In the genomic region with DNA sequence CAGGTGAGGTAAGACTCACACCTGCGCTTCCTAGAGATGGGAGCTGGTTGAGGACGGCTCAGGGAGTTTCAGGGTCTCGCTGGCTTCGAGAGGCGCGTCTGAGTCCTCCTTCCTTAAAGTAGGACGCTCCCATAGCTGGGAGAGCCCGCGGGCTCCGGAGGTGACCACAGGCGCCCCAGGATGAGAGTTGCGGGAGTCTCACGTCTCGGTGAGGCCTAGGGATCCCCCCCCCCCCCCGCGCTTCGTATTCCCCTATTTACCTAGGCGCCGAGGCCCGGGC, we compare ENCODE assay signal across 8 mouse cellular contexts. TPM values are rescaled to one million over a fixed set of nuclear protein-coding genes. Genes with fewer than 3 reads are reported as not detected.
DNase-seq lines count a peak whose midpoint lies in the region; ATAC-seq and TF ChIP-seq lines count a peak whose summit lies in the region.

No protein-coding gene starts in this region.

- H3K27ac ChIP-seq in liver, adult 2 months (replicated peaks; ENCODE audit: insufficient read depth, low read depth, low read length), result no peak overlapping the region
- H3K27ac ChIP-seq in embryonic facial prominence, embryonic 13.5 days, result peak overlapping the region; percentile 78
- peak overlapping the region; percentile 38; the same call in 1 of the 2 replicates for H3K27ac ChIP-seq in intestine, embryonic 14.5 days (ENCODE audit: low read depth)

- H3K4me3 ChIP-seq in liver, adult 2 months (ENCODE audit: insufficient read depth, low read depth, low read length), result peak overlapping the region; percentile 54
- peak overlapping the region; percentile 64 for H3K4me3 ChIP-seq in embryonic facial prominence, embryonic 13.5 days
- H3K4me3 ChIP-seq in intestine, embryonic 14.5 days (ENCODE audit: low read depth, low read length), result peak overlapping the region; percentile 61
- H3K4me3 ChIP-seq in myocyte, result peak overlapping the region; percentile 32

- H3K9ac ChIP-seq in liver, adult 2 months (ENCODE audit: low read depth, low read length), result peak overlapping the region; percentile 56
- peak overlapping the region; percentile 78 for H3K9ac ChIP-seq in embryonic facial prominence, embryonic 13.5 days
- peak overlapping the region; percentile 56 for H3K9ac ChIP-seq in intestine, embryonic 14.5 days (ENCODE audit: low read length)

- no peak for DNase-seq in liver, adult 2 months (ENCODE audit: extremely low read depth, low read depth, low spot score)
- DNase-seq in liver, result no peak
- no peak for DNase-seq in intestine, embryonic 14.5 days (ENCODE audit: low spot score)
- no peak for DNase-seq in left cerebral cortex, postnatal 4 days
- no peak for DNase-seq in left cerebral cortex, adult 18-20 months (ENCODE audit: low spot score in 2 of 2)

- H3K9me3 ChIP-seq in embryonic facial prominence, embryonic 13.5 days, result no peaks in the 10 kb centered on the region
- H3K9me3 ChIP-seq in intestine, embryonic 14.5 days (ENCODE audit: control insufficient read depth, low read length), result no peaks in the 10 kb centered on the region

- no peak for ATAC-seq in embryonic facial prominence, embryonic 13.5 days (ENCODE audit: insufficient number of reproducible peaks, insufficient read depth, low FRiP score, low TSS enrichment, low read depth)
- no peak for ATAC-seq in intestine, embryonic 14.5 days (replicated peaks; ENCODE audit: low FRiP score, low TSS enrichment, low read depth)
- ATAC-seq in cerebellum, adult (ENCODE audit: insufficient number of reproducible peaks, low FRiP score, low TSS enrichment), result no peak

- no peaks in the 10 kb centered on the region; the same call in none of the 2 replicates for H3K4me1 ChIP-seq in liver, adult 2 months (ENCODE audit: control insufficient read depth, insufficient read depth, low read length)
- H3K4me1 ChIP-seq in embryonic facial prominence, embryonic 13.5 days, result peaks cover 44% of the 10 kb centered on the region
- peaks cover 34% of the 10 kb centered on the region for H3K4me1 ChIP-seq in intestine, embryonic 14.5 days (replicated peaks; ENCODE audit: control insufficient read depth, insufficient read depth, low read length)

- no peak for TF ChIP-seq CTCF in liver, adult 2 months (IDR thresholded peaks at IDR 0.05; ENCODE audit: low read depth, low read length)

- H3K36me3 ChIP-seq in liver, adult 2 months (ENCODE audit: control insufficient read depth, insufficient read depth, low read length), result no peaks in the 10 kb centered on the region
- H3K36me3 ChIP-seq in embryonic facial prominence, embryonic 13.5 days, result no peaks in the 10 kb centered on the region
- H3K36me3 ChIP-seq in intestine, embryonic 14.5 days (ENCODE audit: control insufficient read depth, insufficient read depth, low read length), result no peaks in the 10 kb centered on the region
- H3K36me3 ChIP-seq in myocyte (ENCODE audit: control insufficient read depth, insufficient read depth), result no peaks in the 10 kb centered on the region

- no peaks in the 10 kb centered on the region for H3K79me2 ChIP-seq in liver, adult 2 months (ENCODE audit: control insufficient read depth, insufficient read depth, low read length)
- no peaks in the 10 kb centered on the region for H3K79me2 ChIP-seq in myocyte (ENCODE audit: control insufficient read depth, insufficient read depth)

- intact Hi-C loops in left cerebral cortex, postnatal 4 days (cut with DNase I), result no loop called here

- TF ChIP-seq POLR2A in liver, adult 2 months (IDR thresholded peaks at IDR 0.05; ENCODE audit: extremely low read depth, insufficient read depth, low read length), result no peak
- no peak for TF ChIP-seq POLR2A in myocyte (IDR thresholded peaks at IDR 0.05; ENCODE audit: insufficient read length, low read depth)

- no peaks in the 10 kb centered on the region; the same call in 1 of the 2 replicates for H3K27me3 ChIP-seq in liver, adult 2 months (ENCODE audit: control insufficient read depth, insufficient read depth, low read length)
- H3K27me3 ChIP-seq in embryonic facial prominence, embryonic 13.5 days, result peaks cover 9% of the 10 kb centered on the region
- H3K27me3 ChIP-seq in intestine, embryonic 14.5 days (replicated peaks; ENCODE audit: control insufficient read depth, insufficient read depth, low read length), result 0 out of 2 replicates have a peak, but pooled peaks cover 4% of the 10 kb centered on the region
- H3K27me3 ChIP-seq in myocyte (ENCODE audit: control insufficient read depth, insufficient read depth, insufficient read length), result no peaks in the 10 kb centered on the region

- no peak overlapping the region for H3ac ChIP-seq in myocyte (ENCODE audit: control insufficient read depth, insufficient read length)

- WGBS in liver, adult 2 months, result under 1% methylated on average over 20 of the region's 20 CpGs
- under 1% methylated on average over 20 of the region's 20 CpGs for WGBS in embryonic facial prominence, embryonic 13.5 days
- 0% methylated on average over 10 of the region's 20 CpGs for WGBS in intestine, embryonic 14.5 days

- H3K4me2 ChIP-seq in embryonic facial prominence, embryonic 13.5 days, result peak overlapping the region; percentile 94
- H3K4me2 ChIP-seq in intestine, embryonic 14.5 days (ENCODE audit: low read length), result peak overlapping the region; percentile 91
- peak overlapping the region; percentile 89 for H3K4me2 ChIP-seq in myocyte (ENCODE audit: low read depth)

TF ChIP-seq in myocyte, 11 proteins besides CTCF, POLR2A, EP300 and RAD21:
- TF ChIP-seq MYOG (IDR thresholded peaks at IDR 0.05; ENCODE audit: control insufficient read depth in 1 of 3, insufficient read depth in 1 of 3, insufficient read length in 2 of 3, low read depth in 2 of 3) (no peak), REST (IDR thresholded peaks at IDR 0.05; ENCODE audit: insufficient read depth, insufficient read length) (no peak), MYOD1 (IDR thresholded peaks at IDR 0.05; ENCODE audit: control insufficient read depth in 1 of 3, insufficient read length in 2 of 3, low read depth in 2 of 3) (no peak), TCF3 (IDR thresholded peaks at IDR 0.05; ENCODE audit: insufficient read length, low read depth) (no peak), TCF12 (IDR thresholded peaks at IDR 0.05; ENCODE audit: insufficient read depth, poor library complexity, severe bottlenecking) (no peak), SRF (IDR thresholded peaks at IDR 0.05; ENCODE audit: control insufficient read depth, insufficient read length, low read depth) (no peak), USF1 (IDR thresholded peaks at IDR 0.05; ENCODE audit: low read depth) (no peak), CEBPB (IDR thresholded peaks at IDR 0.05; ENCODE audit: insufficient read depth, poor library complexity, severe bottlenecking) (no peak), E2F4 (IDR thresholded peaks at IDR 0.05; ENCODE audit: insufficient read depth) (no peak), POLR2AphosphoS2 (IDR thresholded peaks at IDR 0.05; ENCODE audit: insufficient read length, low read depth) (no peak), MAX (IDR thresholded peaks at IDR 0.05; ENCODE audit: low read depth) (no peak)

RNA-seq across cellular contexts. Expression of a gene that starts 0.3 kb away (rescaled TPM):
- total RNA-seq in liver, adult 2 months (2014; rRNA removed), result 0.83 and 1.5 TPM in 2 replicates
- polyA plus RNA-seq in liver, adult 2 months (2012; rRNA removed), result 1.4 and 1.5 TPM in 2 replicates
- polyA plus RNA-seq in embryonic facial prominence, embryonic 13.5 days (2015; fragmentation: Nextera tagmentation; extraction: Ambion mirVana), result 23.2 and 23.7 TPM in 2 replicates
- 24.1 and 27.7 TPM in 2 replicates for polyA plus RNA-seq in intestine, embryonic 14.5 days (2014; fragmentation: Nextera tagmentation; extraction: Ambion mirVana)
- polyA plus RNA-seq in myocyte (2012; fragmentation: generic; extraction: Trizol), result 4.4 TPM
- 100 to 1,000 TPM; 181 to 191 TPM for total RNA-seq in left cerebral cortex, postnatal 4 days (2021)
- total RNA-seq in left cerebral cortex, adult 18-20 months (2021), result 10 to 100 TPM; 18.6 to 20.9 TPM

RNA-seq across cellular contexts. Expression of a gene that starts 18.6 kb away (rescaled TPM):
- 27.4 and 31.7 TPM in 2 replicates for total RNA-seq in liver, adult 2 months (2014; rRNA removed)
- polyA plus RNA-seq in liver, adult 2 months (2012; rRNA removed), result 44.1 and 47.3 TPM in 2 replicates
- 152 and 159 TPM in 2 replicates for polyA plus RNA-seq in embryonic facial prominence, embryonic 13.5 days (2015; fragmentation: Nextera tagmentation; extraction: Ambion mirVana)
- 160 and 171 TPM in 2 replicates for polyA plus RNA-seq in intestine, embryonic 14.5 days (2014; fragmentation: Nextera tagmentation; extraction: Ambion mirVana)
- polyA plus RNA-seq in myocyte (2012; fragmentation: generic; extraction: Trizol), result 102 TPM
- 10 to 100 TPM; 53.6 to 63.3 TPM for total RNA-seq in left cerebral cortex, postnatal 4 days (2021)
- 10 to 100 TPM; 74.5 to 75.7 TPM for total RNA-seq in left cerebral cortex, adult 18-20 months (2021)

RNA-seq across cellular contexts. Expression of a gene that starts 37.7 kb away (rescaled TPM):
- 9.5 and 11.9 TPM in 2 replicates for total RNA-seq in liver, adult 2 months (2014; rRNA removed)
- polyA plus RNA-seq in liver, adult 2 months (2012; rRNA removed), result 48.9 and 57.3 TPM in 2 replicates
- polyA plus RNA-seq in embryonic facial prominence, embryonic 13.5 days (2015; fragmentation: Nextera tagmentation; extraction: Ambion mirVana), result 109 and 123 TPM in 2 replicates
- polyA plus RNA-seq in intestine, embryonic 14.5 days (2014; fragmentation: Nextera tagmentation; extraction: Ambion mirVana), result 94.9 and 102 TPM in 2 replicates
- 74.9 TPM for polyA plus RNA-seq in myocyte (2012; fragmentation: generic; extraction: Trizol)
- 10 to 100 TPM; 84.3 to 84.6 TPM for total RNA-seq in left cerebral cortex, postnatal 4 days (2021)
- total RNA-seq in left cerebral cortex, adult 18-20 months (2021), result 10 to 100 TPM; 72.3 to 75.6 TPM

RNA-seq across cellular contexts. Expression of a gene that starts 37.7 kb away (rescaled TPM):
- total RNA-seq in liver, adult 2 months (2014; rRNA removed), result 148 and 183 TPM in 2 replicates
- 280 and 359 TPM in 2 replicates for polyA plus RNA-seq in liver, adult 2 months (2012; rRNA removed)
- 61.8 and 65.9 TPM in 2 replicates for polyA plus RNA-seq in embryonic facial prominence, embryonic 13.5 days (2015; fragmentation: Nextera tagmentation; extraction: Ambion mirVana)
- polyA plus RNA-seq in intestine, embryonic 14.5 days (2014; fragmentation: Nextera tagmentation; extraction: Ambion mirVana), result 81.6 and 83.4 TPM in 2 replicates
- polyA plus RNA-seq in myocyte (2012; fragmentation: generic; extraction: Trizol), result 126 TPM
- total RNA-seq in left cerebral cortex, postnatal 4 days (2021), result 10 to 100 TPM; 41.8 to 42.4 TPM
- 10 to 100 TPM; 76.6 to 90.5 TPM for total RNA-seq in left cerebral cortex, adult 18-20 months (2021)

RNA-seq across cellular contexts. Expression of a gene that starts 42.1 kb away (rescaled TPM):
- 0.46 and 0.94 TPM in 2 replicates for total RNA-seq in liver, adult 2 months (2014; rRNA removed)
- polyA plus RNA-seq in liver, adult 2 months (2012; rRNA removed), result 0.90 and 1.2 TPM in 2 replicates
- 38.0 and 40.7 TPM in 2 replicates for polyA plus RNA-seq in embryonic facial prominence, embryonic 13.5 days (2015; fragmentation: Nextera tagmentation; extraction: Ambion mirVana)
- 27.5 and 28.2 TPM in 2 replicates for polyA plus RNA-seq in intestine, embryonic 14.5 days (2014; fragmentation: Nextera tagmentation; extraction: Ambion mirVana)
- 16.3 TPM for polyA plus RNA-seq in myocyte (2012; fragmentation: generic; extraction: Trizol)
- 1 to 10 TPM; 4.9 to 5.5 TPM for total RNA-seq in left cerebral cortex, postnatal 4 days (2021)
- 1 to 10 TPM; 1.5 to 1.9 TPM for total RNA-seq in left cerebral cortex, adult 18-20 months (2021)
